Mouse (Mus musculus): Measurements from ENCODE around the gene 1810062G17Rik.

The 1810062G17Rik gene

GRCm38 (mm10) chr3:36478776-36479175 lies 3.0 kb downstream of the 1810062G17Rik start:
- no peak for DNase-seq

GRCm38 (mm10) chr3:36480486-36480885 lies 4.7 kb downstream of the 1810062G17Rik start:
- no peak for DNase-seq

GRCm38 (mm10) chr3:36481776-36482193 lies 6.0 kb downstream of the 1810062G17Rik start:
- peak; percentile 72 for DNase-seq

GRCm38 (mm10) chr3:36482940-36483339 lies 7.2 kb downstream of the 1810062G17Rik start:
- no peak for DNase-seq

GRCm38 (mm10) chr3:36484292-36484691 lies 8.6 kb downstream of the 1810062G17Rik start:
- no peak for DNase-seq

- no peak for DNase-seq
Observed at GRCm38 (mm10) chr3:36486176-36486575, 10.4 kb downstream of the 1810062G17Rik start.

GRCm38 (mm10) chr3:36486881-36487280 lies 11.1 kb downstream of the 1810062G17Rik start:
- DNase-seq: no peak

- no peak for DNase-seq
Observed at GRCm38 (mm10) chr3:36488367-36488766, 12.6 kb downstream of the 1810062G17Rik start.

- no peak for DNase-seq
Observed at GRCm38 (mm10) chr3:36488899-36489589, 13.3 kb downstream of the 1810062G17Rik start.

- no peak for DNase-seq
Observed at GRCm38 (mm10) chr3:36489590-36489910, 13.8 kb downstream of the 1810062G17Rik start.

- no peak for DNase-seq
Observed at GRCm38 (mm10) chr3:36491535-36491934, 15.8 kb downstream of the 1810062G17Rik start.

GRCm38 (mm10) chr3:36492716-36493391 lies 17.1 kb downstream of the 1810062G17Rik start:
- no peak for DNase-seq

- DNase-seq: no peak
Observed at GRCm38 (mm10) chr3:36493641-36494283, 18.0 kb downstream of the 1810062G17Rik start.

GRCm38 (mm10) chr3:36494613-36495012 lies 18.9 kb downstream of the 1810062G17Rik start:
- DNase-seq: no peak

- DNase-seq: peak; percentile 94
Observed at GRCm38 (mm10) chr3:36495436-36495835, 19.7 kb downstream of the 1810062G17Rik start.

- DNase-seq: no peak
Observed at GRCm38 (mm10) chr3:36496273-36496672, 20.5 kb downstream of the 1810062G17Rik start.

GRCm38 (mm10) chr3:36496746-36497145 lies 21.0 kb downstream of the 1810062G17Rik start:
- peak; percentile 77 for DNase-seq

- no peak for DNase-seq
Observed at GRCm38 (mm10) chr3:36498224-36498623, 22.5 kb downstream of the 1810062G17Rik start.

- no peak for DNase-seq
Observed at GRCm38 (mm10) chr3:36499418-36499817, 23.7 kb downstream of the 1810062G17Rik start.

- DNase-seq: no peak
Observed at GRCm38 (mm10) chr3:36500976-36501375, 25.2 kb downstream of the 1810062G17Rik start.

- no peak for DNase-seq
Observed at GRCm38 (mm10) chr3:36501546-36501945, 25.8 kb downstream of the 1810062G17Rik start.

GRCm38 (mm10) chr3:36505306-36505705 lies 29.6 kb downstream of the 1810062G17Rik start:
- DNase-seq: no peak

- DNase-seq: no peak
Observed at GRCm38 (mm10) chr3:36505809-36506735, 30.3 kb downstream of the 1810062G17Rik start.

All from lung, postnatal 14 days (tissue).